Mouse (Mus musculus): ENCODE measurements around the gene Erc2. TPM values are rescaled to one million over a fixed set of nuclear protein-coding genes. Genes with fewer than 3 reads are reported as not detected.

Gene Erc2
- polyA plus RNA-seq, 1 experiment from 2014 or later: 13.1 TPM

GRCm38 (mm10) chr14:28069826-28070225 lies 447.6 kb downstream of the Erc2 start:
- WGBS: 81% methylated on average over 2 of the region's 2 CpGs
- Histone ChIP-seq H3K27ac (ENCODE audit: low read depth, low read length) (no peak overlapping the region), H3K9ac (ENCODE audit: low read length) (no peak overlapping the region), H3K27me3 (ENCODE audit: control insufficient read depth, insufficient read depth, low read length) (no peaks in the 10 kb centered on the region), H3K4me3 (ENCODE audit: low read depth, low read length) (no peak overlapping the region), H3K4me1 (ENCODE audit: control insufficient read depth, insufficient read depth, low read length) (no peaks in the 10 kb centered on the region), H3K4me2 (ENCODE audit: low read depth) (no peak overlapping the region), H3K36me3 (ENCODE audit: control insufficient read depth, insufficient read depth, low read length) (no peaks in the 10 kb centered on the region), H3K9me3 (ENCODE audit: control insufficient read depth, low read length) (no peaks in the 10 kb centered on the region)
- ATAC-seq (ENCODE audit: insufficient read depth, low FRiP score, low TSS enrichment) (no peak), DNase-seq (ENCODE audit: low spot score) (no peak)

GRCm38 (mm10) chr14:28072561-28072960 lies 450.3 kb downstream of the Erc2 start:
- Histone ChIP-seq H3K27me3 (ENCODE audit: control insufficient read depth, insufficient read depth, low read length) (no peaks in the 10 kb centered on the region), H3K4me1 (ENCODE audit: control insufficient read depth, insufficient read depth, low read length) (no peaks in the 10 kb centered on the region), H3K27ac (ENCODE audit: low read depth, low read length) (no peak overlapping the region), H3K9me3 (ENCODE audit: control insufficient read depth, low read length) (no peaks in the 10 kb centered on the region), H3K36me3 (ENCODE audit: control insufficient read depth, insufficient read depth, low read length) (no peaks in the 10 kb centered on the region), H3K4me3 (ENCODE audit: low read depth, low read length) (no peak overlapping the region), H3K9ac (ENCODE audit: low read length) (no peak overlapping the region), H3K4me2 (ENCODE audit: low read depth) (no peak overlapping the region)
- DNase-seq (ENCODE audit: low spot score) (no peak), ATAC-seq (ENCODE audit: insufficient read depth, low FRiP score, low TSS enrichment) (no peak)
- 87% methylated on average over 3 of the region's 3 CpGs for WGBS

GRCm38 (mm10) chr14:28089636-28090443 lies 467.6 kb downstream of the Erc2 start:
- H3K9me3 ChIP-seq (ENCODE audit: control insufficient read depth, low read length): no peaks in the 10 kb centered on the region
- H3K27ac ChIP-seq (ENCODE audit: low read depth, low read length): no peak overlapping the region
- ATAC-seq (ENCODE audit: insufficient read depth, low FRiP score, low TSS enrichment): no peak
- H3K4me3 ChIP-seq (ENCODE audit: low read depth, low read length): no peak overlapping the region
- no peaks in the 10 kb centered on the region for H3K27me3 ChIP-seq (ENCODE audit: control insufficient read depth, insufficient read depth, low read length)
- peak; percentile 51 for DNase-seq (ENCODE audit: low spot score)
- H3K4me1 ChIP-seq (ENCODE audit: control insufficient read depth, insufficient read depth, low read length): no peaks in the 10 kb centered on the region
- WGBS: 49% methylated on average over 8 of the region's 8 CpGs
- no peak overlapping the region for H3K9ac ChIP-seq (ENCODE audit: low read length)
- no peak overlapping the region for H3K4me2 ChIP-seq (ENCODE audit: low read depth)
- H3K36me3 ChIP-seq (ENCODE audit: control insufficient read depth, insufficient read depth, low read length): no peaks in the 10 kb centered on the region

- no peak overlapping the region for H3K4me2 ChIP-seq (ENCODE audit: low read depth)
- no peaks in the 10 kb centered on the region for H3K4me1 ChIP-seq (ENCODE audit: control insufficient read depth, insufficient read depth, low read length)
- DNase-seq (ENCODE audit: low spot score) (no peak), ATAC-seq (ENCODE audit: insufficient read depth, low FRiP score, low TSS enrichment) (no peak)
- H3K27me3 ChIP-seq (ENCODE audit: control insufficient read depth, insufficient read depth, low read length): no peaks in the 10 kb centered on the region
- H3K9me3 ChIP-seq (ENCODE audit: control insufficient read depth, low read length): no peaks in the 10 kb centered on the region
- no peak overlapping the region for H3K4me3 ChIP-seq (ENCODE audit: low read depth, low read length)
- no peak overlapping the region for H3K9ac ChIP-seq (ENCODE audit: low read length)
- WGBS: 95% methylated on average over 1 of the region's 1 CpGs
- no peak overlapping the region for H3K27ac ChIP-seq (ENCODE audit: low read depth, low read length)
- no peaks in the 10 kb centered on the region for H3K36me3 ChIP-seq (ENCODE audit: control insufficient read depth, insufficient read depth, low read length)
Measured at GRCm38 (mm10) chr14:28091367-28091766, 469.1 kb downstream of the Erc2 start.

GRCm38 (mm10) chr14:28093214-28093613 lies 471.0 kb downstream of the Erc2 start:
- Histone ChIP-seq H3K27me3 (ENCODE audit: control insufficient read depth, insufficient read depth, low read length) (no peaks in the 10 kb centered on the region), H3K27ac (ENCODE audit: low read depth, low read length) (no peak overlapping the region)
- ATAC-seq (ENCODE audit: insufficient read depth, low FRiP score, low TSS enrichment): no peak

GRCm38 (mm10) chr14:28093913-28094312 lies 471.7 kb downstream of the Erc2 start:
- 0 out of 2 replicates have a peak, but pooled peaks cover 4% of the 10 kb centered on the region for H3K4me1 ChIP-seq (ENCODE audit: control insufficient read depth, insufficient read depth, low read length)
- H3K9ac ChIP-seq (ENCODE audit: low read length): no peak overlapping the region
- WGBS: 90% methylated on average over 1 of the region's 1 CpGs
- H3K9me3 ChIP-seq (ENCODE audit: control insufficient read depth, low read length): no peaks in the 10 kb centered on the region
- DNase-seq (ENCODE audit: low spot score): no peak
- H3K27ac ChIP-seq (ENCODE audit: low read depth, low read length): no peak overlapping the region
- no peak overlapping the region for H3K4me3 ChIP-seq (ENCODE audit: low read depth, low read length)
- no peak for ATAC-seq (ENCODE audit: insufficient read depth, low FRiP score, low TSS enrichment)
- H3K27me3 ChIP-seq (ENCODE audit: control insufficient read depth, insufficient read depth, low read length): no peaks in the 10 kb centered on the region
- no peak overlapping the region for H3K4me2 ChIP-seq (ENCODE audit: low read depth)
- H3K36me3 ChIP-seq (ENCODE audit: control insufficient read depth, insufficient read depth, low read length): no peaks in the 10 kb centered on the region

More at GRCm38 (mm10) chr14:28093214-28093613, 471.0 kb downstream of the Erc2 start:
- Histone ChIP-seq H3K4me2 (ENCODE audit: low read depth) (no peak overlapping the region), H3K9me3 (ENCODE audit: control insufficient read depth, low read length) (no peaks in the 10 kb centered on the region), H3K36me3 (ENCODE audit: control insufficient read depth, insufficient read depth, low read length) (no peaks in the 10 kb centered on the region), H3K9ac (ENCODE audit: low read length) (no peak overlapping the region), H3K4me1 (ENCODE audit: control insufficient read depth, insufficient read depth, low read length) (0 out of 2 replicates have a peak, but pooled peaks cover 4% of the 10 kb centered on the region), H3K4me3 (ENCODE audit: low read depth, low read length) (no peak overlapping the region)
- DNase-seq (ENCODE audit: low spot score): no peak
- 62% methylated on average over 4 of the region's 4 CpGs for WGBS

- no peaks in the 10 kb centered on the region for H3K36me3 ChIP-seq (ENCODE audit: control insufficient read depth, insufficient read depth, low read length)
- H3K27me3 ChIP-seq (ENCODE audit: control insufficient read depth, insufficient read depth, low read length): no peaks in the 10 kb centered on the region
- H3K27ac ChIP-seq (ENCODE audit: low read depth, low read length): no peak overlapping the region
- no peak overlapping the region for H3K4me2 ChIP-seq (ENCODE audit: low read depth)
- 91% methylated on average over 5 of the region's 5 CpGs for WGBS
- no peak for ATAC-seq (ENCODE audit: insufficient read depth, low FRiP score, low TSS enrichment)
- H3K4me1 ChIP-seq (ENCODE audit: control insufficient read depth, insufficient read depth, low read length): 0 out of 2 replicates have a peak, but pooled peaks cover 4% of the 10 kb centered on the region
- H3K9ac ChIP-seq (ENCODE audit: low read length): no peak overlapping the region
- H3K9me3 ChIP-seq (ENCODE audit: control insufficient read depth, low read length): no peaks in the 10 kb centered on the region
- no peak for DNase-seq (ENCODE audit: low spot score)
- H3K4me3 ChIP-seq (ENCODE audit: low read depth, low read length): no peak overlapping the region
Measured at GRCm38 (mm10) chr14:28099084-28099483, 476.9 kb downstream of the Erc2 start.

GRCm38 (mm10) chr14:28113121-28113520 lies 490.9 kb downstream of the Erc2 start:
- DNase-seq (ENCODE audit: low spot score): no peak
- H3K27me3 ChIP-seq (ENCODE audit: control insufficient read depth, insufficient read depth, low read length): no peaks in the 10 kb centered on the region
- no peaks in the 10 kb centered on the region for H3K36me3 ChIP-seq (ENCODE audit: control insufficient read depth, insufficient read depth, low read length)
- H3K27ac ChIP-seq (ENCODE audit: low read depth, low read length): no peak overlapping the region
- H3K4me1 ChIP-seq (ENCODE audit: control insufficient read depth, insufficient read depth, low read length): no peaks in the 10 kb centered on the region
- WGBS: 90% methylated on average over 2 of the region's 2 CpGs
- no peak overlapping the region for H3K4me3 ChIP-seq (ENCODE audit: low read depth, low read length)
- H3K9me3 ChIP-seq (ENCODE audit: control insufficient read depth, low read length): no peaks in the 10 kb centered on the region
- no peak overlapping the region for H3K9ac ChIP-seq (ENCODE audit: low read length)
- H3K4me2 ChIP-seq (ENCODE audit: low read depth): no peak overlapping the region
- no peak for ATAC-seq (ENCODE audit: insufficient read depth, low FRiP score, low TSS enrichment)

- Histone ChIP-seq H3K27ac (ENCODE audit: low read depth, low read length) (no peak overlapping the region), H3K9ac (ENCODE audit: low read length) (no peak overlapping the region), H3K27me3 (ENCODE audit: control insufficient read depth, insufficient read depth, low read length) (no peaks in the 10 kb centered on the region), H3K4me1 (ENCODE audit: control insufficient read depth, insufficient read depth, low read length) (no peaks in the 10 kb centered on the region), H3K4me2 (ENCODE audit: low read depth) (no peak overlapping the region), H3K36me3 (ENCODE audit: control insufficient read depth, insufficient read depth, low read length) (no peaks in the 10 kb centered on the region; the same call in 1 of the 2 replicates), H3K9me3 (ENCODE audit: control insufficient read depth, low read length) (no peaks in the 10 kb centered on the region), H3K4me3 (ENCODE audit: low read depth, low read length) (no peak overlapping the region)
- ATAC-seq (ENCODE audit: insufficient read depth, low FRiP score, low TSS enrichment) (no peak), DNase-seq (ENCODE audit: low spot score) (no peak)
- 56% methylated on average over 5 of the region's 5 CpGs for WGBS
Measured at GRCm38 (mm10) chr14:28120851-28121250, 498.6 kb downstream of the Erc2 start.
